Mouse (Mus musculus) heart, adult 9 months (tissue): ENCODE measurements at regions not wholly inside any gene's neighbourhood (a gene's known extent, or its start where the extent isn't known, plus 50 kb on each side); places are given as distances from the start of the nearest gene placed in this dataset.

Experiments
- DNase-seq, 2 experiments: peaks; one replicate each; pipeline ENCODE4 v3.0.0; 2022; ENCODE audit warnings: low spot score in 2 of 2

GRCm38 (mm10) chr12:71481371-71481770, 171.7 kb downstream of the Dact1 start:
- peak; percentile 58 to 69 for DNase-seq

DNA sequence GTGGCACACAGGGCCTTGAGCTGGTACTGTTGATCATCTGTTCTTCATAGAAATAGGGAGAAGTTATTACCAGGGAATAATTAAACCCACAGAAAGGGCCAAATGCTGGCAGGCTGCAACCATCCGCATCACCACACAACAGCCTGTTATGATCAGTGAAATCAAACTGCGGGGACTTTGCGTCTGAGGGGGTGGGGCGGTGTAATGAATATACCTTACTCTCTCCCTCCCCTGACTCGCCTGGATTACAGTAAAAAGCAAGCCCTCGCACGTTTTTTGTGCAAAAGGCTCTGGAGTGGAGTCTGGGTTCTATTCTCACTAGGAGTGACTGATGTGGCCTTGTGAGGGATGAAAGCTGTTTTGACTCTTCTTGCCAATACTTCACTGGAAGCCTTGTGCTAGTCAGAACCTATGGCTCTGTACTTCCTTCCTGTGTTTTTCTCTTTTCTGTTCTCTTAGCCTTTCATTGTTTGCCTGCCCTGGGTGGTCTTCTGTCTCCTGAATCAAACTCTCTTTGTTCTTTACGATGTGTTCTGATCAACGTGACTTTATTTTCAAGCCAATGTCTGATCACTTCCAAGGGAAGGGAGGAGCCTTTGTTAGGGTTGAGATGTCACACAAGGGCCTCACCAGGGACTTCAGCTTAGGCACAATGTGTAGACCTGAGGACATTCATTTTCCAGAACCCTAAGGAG, 172.4 kb downstream of the Dact1 start:
- DNase-seq = peak in 1 of 2 experiments; percentile 11

- no peak for DNase-seq
Observed at GRCm38 (mm10) chr12:71482619-71483018, 172.9 kb downstream of the Dact1 start.

DNA sequence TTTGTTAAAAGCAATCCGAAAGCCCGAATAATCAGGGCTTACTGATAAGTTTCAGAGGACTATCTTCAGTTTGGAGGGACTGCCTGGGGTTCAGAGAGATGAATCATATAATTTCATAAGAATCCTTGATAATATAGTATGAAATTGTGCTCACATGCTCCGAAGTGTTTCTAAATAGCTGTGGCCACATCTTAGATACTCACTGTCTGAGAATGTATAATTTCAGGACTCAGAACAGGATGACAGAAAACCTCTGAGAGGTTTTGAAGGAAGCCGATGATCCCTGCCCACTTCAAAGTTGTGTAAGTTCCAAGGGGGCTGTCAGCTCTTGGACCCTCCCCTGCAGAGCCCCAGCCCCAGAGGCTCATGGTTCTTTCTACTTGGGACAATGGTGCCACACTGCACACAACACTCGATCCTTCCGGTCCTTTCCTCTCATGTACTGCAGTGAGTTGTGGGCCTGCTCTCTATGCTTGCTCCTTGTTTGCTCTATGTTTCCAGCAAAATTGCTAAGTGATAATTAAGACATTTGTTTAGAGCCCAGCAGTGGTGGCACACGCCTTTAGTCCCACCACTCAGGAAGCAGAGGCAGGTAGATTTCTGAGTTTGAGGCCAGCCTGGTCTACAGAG, 174.0 kb downstream of the Dact1 start:
- DNase-seq = no peak

DNA sequence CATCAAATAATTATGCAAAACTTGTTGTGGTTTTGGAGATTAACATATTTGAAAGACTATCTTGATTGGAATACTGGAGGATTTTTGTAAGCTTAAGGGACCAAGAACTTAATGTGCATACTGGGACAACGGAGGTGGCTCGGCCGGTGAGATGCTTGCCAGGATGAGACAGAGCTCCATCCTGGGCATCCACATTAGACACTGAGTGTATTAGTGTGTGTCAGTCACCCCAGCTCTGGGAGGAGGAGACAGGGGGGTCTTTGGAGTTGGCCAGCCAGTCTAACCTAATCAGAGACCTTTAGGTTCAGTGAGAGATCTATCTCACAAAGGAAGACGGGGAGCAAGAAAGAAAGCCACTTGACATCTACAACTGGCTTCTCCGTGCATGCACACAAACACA, 174.6 kb downstream of the Dact1 start:
- no peak for DNase-seq

DNA sequence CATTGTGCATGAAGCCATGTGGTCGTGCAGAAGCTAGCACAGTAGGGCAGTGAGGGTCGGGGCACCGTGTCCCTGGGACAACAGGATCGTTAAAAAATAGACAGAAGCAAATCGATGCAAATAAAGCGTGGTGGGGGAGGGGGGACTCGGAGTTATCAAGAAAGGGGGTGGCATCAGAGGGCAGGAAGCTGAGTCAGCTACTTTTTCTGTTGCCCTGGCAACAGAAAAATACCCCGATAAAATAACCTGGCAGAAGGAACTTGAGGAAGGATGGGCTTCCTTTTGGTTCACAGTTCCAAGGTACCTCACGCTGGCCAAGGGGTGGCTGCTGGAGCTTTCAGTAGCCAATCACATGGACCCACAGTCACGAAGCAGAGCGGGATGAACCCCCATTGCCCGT, 176.4 kb downstream of the Dact1 start:
- no peak for DNase-seq

- DNase-seq = no peak
Observed at GRCm38 (mm10) chr12:71487591-71488435, 178.1 kb downstream of the Dact1 start.

- no peak for DNase-seq
Observed at GRCm38 (mm10) chr12:71489295-71489694, 179.6 kb downstream of the Dact1 start.

DNA sequence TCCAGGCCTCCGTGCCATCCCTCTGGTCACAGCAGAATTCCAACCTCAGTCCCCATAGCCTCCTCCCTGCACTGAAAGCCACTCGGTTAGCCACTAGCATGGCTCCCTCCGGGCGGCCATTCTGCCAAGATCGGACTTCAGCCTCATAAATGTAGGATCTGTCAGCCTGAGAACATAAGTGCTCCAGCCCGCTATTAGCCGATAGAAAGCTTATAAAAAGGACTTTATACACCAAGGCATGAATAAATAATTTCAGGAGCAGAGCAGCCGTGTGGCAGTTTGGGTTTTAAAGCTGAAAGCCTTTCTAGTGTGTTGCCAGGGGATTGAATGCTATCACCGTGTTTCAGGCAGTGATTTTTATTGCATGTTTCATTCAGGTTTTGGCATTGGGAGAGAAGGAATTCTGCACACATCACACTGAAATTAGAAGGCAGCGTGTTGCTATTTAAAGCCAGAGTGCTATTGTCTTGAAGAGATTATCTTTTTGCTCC, 185.2 kb downstream of the Dact1 start:
- no peak for DNase-seq

DNA sequence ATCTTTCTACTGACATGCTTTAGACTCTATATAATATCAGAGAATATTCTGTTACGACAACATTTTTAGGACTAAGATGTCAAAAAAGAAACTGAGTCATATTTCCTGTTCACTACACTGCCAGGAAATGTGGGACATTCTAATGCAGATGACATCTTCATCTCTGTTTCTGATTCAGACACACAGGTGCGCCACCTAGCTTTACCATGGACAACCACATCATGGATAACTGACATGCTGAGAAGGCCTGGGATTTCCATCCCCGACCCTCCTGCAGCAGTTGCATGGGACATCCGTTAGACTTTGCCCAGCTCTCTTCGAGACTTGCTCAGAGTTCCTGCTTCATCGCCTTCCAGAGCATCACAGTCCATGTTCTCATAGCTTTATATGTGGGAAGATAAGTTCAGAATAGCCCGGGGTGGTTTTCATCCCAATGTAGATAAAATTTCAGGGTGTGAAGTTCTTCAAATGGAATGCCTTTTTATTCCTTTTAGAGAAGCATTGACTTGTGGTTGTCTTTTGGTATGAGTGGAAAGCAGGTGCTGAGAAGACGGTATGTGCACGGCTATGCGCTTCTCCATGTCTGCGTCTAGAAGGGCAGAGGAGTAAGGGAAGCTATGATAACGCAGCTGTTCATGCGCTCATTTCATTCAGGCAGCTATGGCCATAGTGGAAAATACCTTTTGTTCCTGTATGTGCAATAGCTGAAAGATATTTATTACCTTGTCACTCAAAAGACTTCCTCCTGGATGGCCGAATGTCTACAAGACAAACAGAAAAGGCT, 188.8 kb downstream of the Dact1 start:
- DNase-seq = no peak

DNA sequence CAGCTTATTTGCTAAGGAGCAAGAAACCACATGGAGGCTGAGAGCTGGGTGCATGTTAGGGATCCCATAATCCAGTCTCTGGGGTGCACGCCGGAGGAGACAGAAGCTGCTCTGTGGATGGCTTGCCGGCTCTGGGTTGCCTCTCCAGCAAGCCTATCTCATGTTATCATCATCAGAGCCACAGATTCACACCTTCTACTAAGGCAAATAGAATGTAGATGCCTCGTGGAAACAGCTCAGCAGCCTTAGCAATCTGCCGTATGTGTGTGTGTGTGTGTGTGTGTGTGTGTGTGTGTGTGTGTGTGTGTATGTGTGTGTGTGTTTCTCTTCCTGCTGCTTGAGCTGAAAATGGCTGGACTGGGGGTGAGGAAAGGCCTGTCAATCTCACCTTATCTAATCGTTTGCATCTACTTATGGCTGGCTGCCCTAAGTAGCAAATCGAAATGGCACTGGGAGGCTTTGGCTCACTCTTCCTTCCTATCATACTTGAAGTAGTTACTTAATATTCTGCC, 191.7 kb downstream of the Dact1 start:
- DNase-seq = no peak

GRCm38 (mm10) chr12:71503265-71503664, 193.6 kb downstream of the Dact1 start:
- DNase-seq = no peak

- no peak for DNase-seq
Observed at GRCm38 (mm10) chr12:71506206-71506605, 196.5 kb downstream of the Dact1 start.

DNA sequence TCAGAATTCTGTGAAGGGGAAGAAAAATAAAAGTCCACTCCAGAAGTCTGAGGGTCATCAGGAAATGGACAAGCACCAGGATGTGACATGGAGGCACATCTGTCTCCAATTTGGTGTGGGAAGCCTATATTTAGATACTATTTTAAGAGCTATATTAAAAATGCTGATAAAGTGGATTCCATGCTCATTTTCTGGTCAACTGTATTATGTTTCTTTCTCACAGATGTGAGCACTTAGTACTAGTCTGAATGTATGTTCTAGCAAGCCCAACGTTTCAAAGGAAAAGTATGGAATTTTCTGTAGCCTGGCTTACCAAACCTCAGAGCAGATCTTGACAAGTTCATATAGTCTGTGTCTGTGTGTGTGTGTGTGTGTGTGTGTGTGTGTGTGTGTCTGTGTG, 197.0 kb downstream of the Dact1 start:
- DNase-seq = no peak

DNA sequence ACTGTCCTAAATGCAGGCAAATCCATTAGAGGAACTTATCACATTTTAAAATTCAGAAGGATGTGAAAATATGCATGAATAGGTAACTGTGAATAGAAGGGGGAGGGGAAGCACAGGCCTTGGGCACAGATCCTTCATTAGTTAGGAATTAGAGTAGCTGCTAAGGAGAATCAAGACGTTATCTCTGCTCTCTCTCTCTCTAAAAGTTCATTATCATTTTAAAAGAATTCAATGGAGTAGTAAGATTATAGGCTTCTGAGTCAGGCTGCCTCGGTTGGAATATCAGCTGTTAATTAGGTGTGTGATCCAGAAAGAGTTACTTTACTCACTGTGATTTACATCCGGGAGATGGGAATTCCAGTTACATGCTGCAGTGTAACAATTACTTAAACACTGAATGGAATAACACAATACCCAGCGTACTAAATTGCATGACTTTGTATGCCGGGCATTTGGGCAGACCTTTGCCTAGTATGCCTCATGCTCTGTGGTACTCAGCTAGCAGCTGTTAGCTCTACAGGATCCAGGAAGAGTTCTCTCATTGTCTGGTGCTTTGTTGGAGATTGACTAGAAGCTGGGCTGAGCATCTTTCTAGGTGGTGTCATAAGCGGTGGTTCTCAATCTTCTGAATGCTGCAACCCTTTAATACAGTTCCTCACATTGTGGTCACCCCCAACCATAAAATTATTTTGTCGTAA, 203.4 kb downstream of the Dact1 start:
- no peak for DNase-seq

DNA sequence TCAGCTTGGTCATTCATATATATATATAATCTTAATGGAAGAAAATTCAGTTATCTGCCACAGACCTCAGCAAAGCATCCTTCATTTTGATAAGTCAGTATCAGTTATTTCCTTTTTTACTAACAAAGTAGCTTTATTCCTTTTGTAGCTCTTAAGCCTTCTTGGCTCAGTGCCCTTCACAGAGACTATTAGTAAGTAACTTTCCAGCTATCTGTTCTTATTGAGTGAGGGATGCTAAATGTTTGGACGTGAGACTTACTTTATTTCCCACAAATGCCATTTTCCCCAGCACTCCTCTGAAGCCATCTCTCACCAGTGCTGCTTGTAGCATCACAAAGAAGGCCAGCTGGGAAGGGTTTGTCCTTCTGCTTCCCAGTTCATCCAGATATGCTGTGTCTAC, 209.8 kb downstream of the Dact1 start:
- no peak for DNase-seq

- no peak for DNase-seq
Observed at GRCm38 (mm10) chr12:71521936-71522335, 212.3 kb downstream of the Dact1 start.

DNA sequence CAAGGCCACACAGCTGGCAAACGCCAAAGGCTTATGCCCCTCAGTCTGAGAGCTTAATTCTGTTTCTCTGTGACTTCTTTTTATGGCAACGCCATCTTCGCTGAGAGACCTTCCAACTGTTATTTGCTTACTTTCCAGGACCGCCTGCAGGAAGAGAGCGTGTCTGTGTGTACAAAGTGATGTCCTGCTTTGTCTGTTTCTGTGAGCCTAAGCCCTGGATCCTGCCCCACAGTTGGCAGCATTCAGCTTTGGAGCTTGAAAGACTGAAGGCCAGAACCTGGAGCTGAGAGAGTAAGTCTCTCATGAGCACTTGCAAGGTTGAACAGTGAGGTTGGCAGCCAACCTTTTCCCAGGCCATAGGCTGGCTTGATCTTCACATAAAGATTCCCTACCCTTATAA, 212.8 kb downstream of the Dact1 start:
- no peak for DNase-seq

DNA sequence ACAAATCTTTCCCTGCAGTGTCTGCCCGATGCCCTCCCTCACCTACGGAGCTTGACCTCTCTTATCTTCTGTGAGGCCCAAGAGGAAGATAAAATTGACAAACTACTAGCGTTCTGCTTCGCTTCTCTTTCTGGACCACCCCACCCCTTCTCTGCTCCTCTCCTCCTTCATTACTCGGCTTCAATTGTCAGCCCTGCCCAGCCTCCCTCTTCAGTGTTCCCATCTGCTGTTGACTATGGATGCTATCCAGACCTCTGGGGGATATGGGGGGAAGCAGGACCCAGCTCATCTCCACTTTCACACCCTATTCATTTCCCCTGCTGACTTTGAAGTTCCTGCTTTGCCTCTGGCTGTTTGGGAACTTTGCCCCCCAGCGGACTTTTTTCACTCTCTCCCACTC, 214.5 kb downstream of the Dact1 start:
- no peak for DNase-seq

GRCm38 (mm10) chr12:71525255-71525927, 215.7 kb downstream of the Dact1 start:
- DNase-seq = no peak
